Mouse (Mus musculus): ENCODE measurements around the gene Hip1.

- TF ChIP-seq POLR2A (IDR thresholded peaks at IDR 0.05; ENCODE audit: low read depth, low read length) (0 out of 2 replicates have a peak, but pooled peaks have one; percentile 36), CTCF (IDR thresholded peaks at IDR 0.05; ENCODE audit: extremely low read depth, insufficient read length, insufficient replicate concordance, low read depth, low read length) (no peak)
Measured at GRCm38 (mm10) chr5:135369787-135370654, 174.9 kb downstream of the Hip1 start, which contains the start of gene Nsun5.
